Mouse (Mus musculus) adrenal gland, postnatal 4 days (tissue): ENCODE data around the gene Nupl1. TPM values are rescaled to one million over a fixed set of nuclear protein-coding genes. Genes with fewer than 3 reads are reported as not detected.

Source experiments
- DNase-seq, 2 experiments: peaks; one replicate each; pipeline ENCODE4 v3.0.0; 2021 to 2022; ENCODE audit warnings: low spot score in 2 of 2, mixed read lengths in 2 of 2
- microRNA-seq: library from miRNA; unstranded; fragments of <30 nt; microRNA quantifications from one replicate; pipeline ENCODE4 v1.2.0, GENCODE M21; 2021
- total RNA-seq, 2 experiments: library from RNA; stranded (reverse); gene quantifications; 2 replicates each; pipeline ENCODE4 v1.2.3; 2021

The Nupl1 gene
- total RNA-seq, 2 experiments from 2014 or later: not detected

GRCm38 (mm10) chr14:60170845-60171610, 80.2 kb downstream of the Nupl1 start:
- no peak for DNase-seq

GRCm38 (mm10) chr14:60163367-60163766, 87.9 kb downstream of the Nupl1 start:
- DNase-seq: no peak

GRCm38 (mm10) chr14:60152373-60152772, 98.9 kb downstream of the Nupl1 start:
- DNase-seq: no peak

GRCm38 (mm10) chr14:60148893-60149292, 102.3 kb downstream of the Nupl1 start:
- no peak for DNase-seq

- DNase-seq: no peak
These were observed 108.0 kb downstream of the Nupl1 start for GRCm38 (mm10) chr14:60143234-60143633.

GRCm38 (mm10) chr14:60138339-60138738, 112.9 kb downstream of the Nupl1 start:
- no peak for DNase-seq

- DNase-seq: no peak
These were observed 113.4 kb downstream of the Nupl1 start for GRCm38 (mm10) chr14:60137812-60138211.

- no peak for DNase-seq
These were observed 115.4 kb downstream of the Nupl1 start for GRCm38 (mm10) chr14:60135801-60136200.

GRCm38 (mm10) chr14:60134720-60135119, 116.5 kb downstream of the Nupl1 start:
- no peak for DNase-seq

Small RNAs within 50 kb of the gene (microRNA-seq; reads per million reads assigned to microRNA genes)
- gene Mir719: not detected

Other genes with a start within 250 kb of the Nupl1 start
- 1 to 10 TPM; 3.4 to 5.6 TPM for gene Atp8a2, start 54.3 kb downstream of the Nupl1 start, total RNA-seq
- gene Gm49336, start 76 bp upstream of the Nupl1 start, total RNA-seq: 10 to 100 TPM; 44.8 to 48.8 TPM
- 10 to 100 TPM; 44.1 to 45.0 TPM for gene Mtmr6, start 13.8 kb upstream of the Nupl1 start, total RNA-seq
- 1 to 10 TPM; 5.4 to 5.8 TPM for gene Amer2, start 121.8 kb upstream of the Nupl1 start, total RNA-seq